Comparison of ENCODE assay signal across 13 mouse cellular contexts in genomic region chr16:58600846-58601245, GRCm38 (mm10).
DNase-seq lines count a peak whose midpoint lies in the region.
"Had no signal": no experiment of that assay in that cellular context is flagged by ENCODE, and none has a peak within 500 bp of the region (broad histone marks: within the 10 kb centered on the region; RNA-seq: fewer than 3 reads in every experiment).

No protein-coding gene starts in this region.

- peak; percentile 29 to 39 for DNase-seq in cerebellum, adult 18-20 months
- no peak for DNase-seq in cerebellum, postnatal 4 days (ENCODE audit: low spot score in 2 of 2)
- DNase-seq in lung, postnatal 36 days = peak; percentile 30
- no peak for DNase-seq in lung, postnatal 10 days
- DNase-seq in cerebellum, postnatal 25 days = peak; percentile 13 to 37
- DNase-seq in skeletal muscle tissue, adult 2 months (ENCODE audit: low read depth, low spot score) = peak; percentile 93
- no peak for DNase-seq in spleen, adult 12 weeks (ENCODE audit: low spot score)
- no peak for DNase-seq in T-cell, adult 2 months (ENCODE audit: low spot score)
- DNase-seq: forebrain, postnatal 0 days; kidney, adult 11 months; right cerebral cortex, adult 18-20 months; spleen, adult 18-20 months; thymus, postnatal 4 days had no signal

Comparison
In these comparisons a context has a peak if more than half of its experiments do, and no peak if none do; other contexts are left out.
1. DNase-seq: peak in cerebellum, adult 18-20 months (2 of 2), lung, postnatal 36 days (single experiment), cerebellum, postnatal 25 days (2 of 2) and skeletal muscle tissue, adult 2 months (single experiment); none in cerebellum, postnatal 4 days (0 of 2), lung, postnatal 10 days (single experiment), spleen, adult 12 weeks (single experiment) and T-cell, adult 2 months (single experiment).